Mouse (Mus musculus) MEL (cell line): Measurements from ENCODE around the gene Myef2.

Experiments
- CTCF ChIP-seq, 3 experiments: IDR thresholded peaks in 2 of 3; conservative IDR thresholded peaks in 1 of 3; 2 replicates each; pipeline ENCODE4 v1.5.1; 2011 to 2012; ENCODE audit warnings: low read length in 3 of 3, low read depth in 2 of 3, mild to moderate bottlenecking in 2 of 3, improper control_type of control experiment in 1 of 3, inconsistent platforms in 1 of 3, mixed read lengths in 1 of 3, moderate library complexity in 1 of 3; ENCODE audit not compliant: control insufficient read depth in 1 of 3, insufficient read depth in 1 of 3, poor library complexity in 1 of 3, severe bottlenecking in 1 of 3
- E2F4 ChIP-seq: IDR thresholded peaks from 2 replicates; pipeline ENCODE4 v1.6.1; 2011; ENCODE audit warnings: low read depth, low read length, improper control_type of control experiment, borderline replicate concordance
- NELFE ChIP-seq: IDR thresholded peaks from 2 replicates; pipeline ENCODE4 v1.6.1; 2011; ENCODE audit warnings: low read depth, low read length, improper control_type of control experiment
- POLR2A ChIP-seq, 2 experiments: IDR thresholded peaks; 2 replicates each; pipeline ENCODE4 v1.6.1; 2011 to 2012; ENCODE audit warnings: low read length in 2 of 2, mild to moderate bottlenecking in 2 of 2, control low read depth in 1 of 2, improper control_type of control experiment in 1 of 2, low read depth in 1 of 2, moderate library complexity in 1 of 2; ENCODE audit not compliant: control insufficient read depth in 1 of 2, insufficient read depth in 1 of 2, poor library complexity in 1 of 2
- RAD21 ChIP-seq: IDR thresholded peaks from 2 replicates; pipeline ENCODE4 v1.6.1; 2011; ENCODE audit warnings: mild to moderate bottlenecking, low read depth, low read length, improper control_type of control experiment
- UBTF ChIP-seq: IDR thresholded peaks from 2 replicates; pipeline ENCODE4 v1.6.1; 2012; ENCODE audit warnings: low read depth, mild to moderate bottlenecking, inconsistent platforms, low read length, improper control_type of control experiment, moderate library complexity, borderline replicate concordance; ENCODE audit not compliant: insufficient read depth
- USF1 ChIP-seq: IDR thresholded peaks from 2 replicates; pipeline ENCODE4 v1.6.1; 2014; ENCODE audit warnings: low read depth, mild to moderate bottlenecking, inconsistent platforms, low read length, improper control_type of control experiment, moderate library complexity

DNA sequence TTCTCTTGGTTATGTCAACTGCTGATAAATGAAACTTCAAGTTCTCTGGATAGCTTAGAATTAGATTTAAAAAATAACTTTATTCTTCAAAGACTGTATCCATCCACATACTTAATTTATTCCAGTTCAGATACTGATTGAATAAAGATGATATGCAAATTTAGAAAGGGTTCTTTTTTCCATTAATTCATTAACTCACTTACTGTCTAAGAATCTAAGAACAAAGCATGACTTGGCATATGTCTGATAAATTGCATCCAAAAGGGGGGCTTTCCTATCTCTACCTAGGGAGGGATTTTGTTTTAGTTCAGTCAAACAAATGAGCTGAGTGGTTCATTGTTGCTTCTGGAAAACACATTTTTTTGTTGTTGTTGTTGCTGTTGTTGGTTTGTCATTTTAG lies 18.9 kb upstream of the Myef2 start:
- TF ChIP-seq CTCF (IDR thresholded peaks at IDR 0.05 in 2 of 3, conservative IDR thresholded peaks at IDR 0.05 in 1 of 3; ENCODE audit: control insufficient read depth in 1 of 3, insufficient read depth in 1 of 3, low read depth in 2 of 3, low read length in 3 of 3, poor library complexity in 1 of 3, severe bottlenecking in 1 of 3) (no peak), UBTF (no peak), POLR2A (IDR thresholded peaks at IDR 0.05; ENCODE audit: control insufficient read depth in 1 of 2, insufficient read depth in 1 of 2, low read depth in 1 of 2, low read length in 2 of 2, poor library complexity in 1 of 2) (no peak), E2F4 (no peak), RAD21 (no peak), USF1 (no peak), NELFE (no peak)
